Mouse (Mus musculus) C2C12 (cell line): ENCODE data around the gene Olfr427.

Experiments used
- CEBPB ChIP-seq: IDR thresholded peaks from one replicate; pipeline ENCODE4 v1.6.1; 2011; ENCODE audit warnings: low read depth, mild to moderate bottlenecking, control low read depth, moderate library complexity
- CTCF ChIP-seq: IDR thresholded peaks from one replicate; pipeline ENCODE4 v1.5.1; 2011; ENCODE audit not compliant: control insufficient read depth, insufficient read depth, insufficient read length
- MYOD1 ChIP-seq: IDR thresholded peaks from one replicate; pipeline ENCODE4 v1.6.1; 2011; ENCODE audit warnings: low read depth; ENCODE audit not compliant: control insufficient read depth, insufficient read length
- MYOG ChIP-seq: IDR thresholded peaks from one replicate; pipeline ENCODE4 v1.6.1; 2011; ENCODE audit not compliant: control insufficient read depth, insufficient read length; ENCODE audit errors: extremely low read depth

GRCm38 (mm10) chr1:174149289-174149688 lies 52.6 kb downstream of the Olfr427 start:
- TF ChIP-seq CTCF (no peak), MYOD1 (no peak), CEBPB (no peak), MYOG (no peak)
